Mouse (Mus musculus): Measurements from ENCODE around the gene Akr1a1. TPM values are rescaled to one million over a fixed set of nuclear protein-coding genes. Genes with fewer than 3 reads are reported as not detected.

Gene Akr1a1
- total RNA-seq, 2 experiments from 2014 or later, result 646 to 659 TPM

Other genes starting within 250 kb of the Akr1a1 start
- gene Mast2, start 187.5 kb downstream of the Akr1a1 start, total RNA-seq (2021), result 10 to 100 TPM; 34.9 to 46.4 TPM
- 10 to 100 TPM; 14.7 to 16.6 TPM for gene Ipp, start 144.1 kb downstream of the Akr1a1 start, total RNA-seq (2021)
- 10 to 100 TPM; 18.9 to 23.4 TPM for gene Tmem69, start 95.7 kb downstream of the Akr1a1 start, total RNA-seq (2021)
- 10 to 100 TPM; 72.4 to 81.2 TPM for gene Gpbp1l1, start 94.0 kb downstream of the Akr1a1 start, total RNA-seq (2021)
- 10 to 100 TPM in 1 of 2 experiments, 1 to 10 TPM in 1; 5.8 to 13.8 TPM for gene Ccdc17, start 55.0 kb downstream of the Akr1a1 start, total RNA-seq (2021)
- gene Nasp, start 23.7 kb downstream of the Akr1a1 start, total RNA-seq (2021), result 10 to 100 TPM; 46.4 to 48.1 TPM
- gene Prdx1, start 33.9 kb upstream of the Akr1a1 start, total RNA-seq (2021), result 100 to 1,000 TPM; 573 to 689 TPM
- gene Mmachc, start 56.7 kb upstream of the Akr1a1 start, total RNA-seq (2021), result 10 to 100 TPM; 32.2 to 40.4 TPM
- 10 to 100 TPM; 18.6 to 20.2 TPM for gene Ccdc163, start 56.8 kb upstream of the Akr1a1 start, total RNA-seq (2021)
- gene Tesk2, start 69.3 kb upstream of the Akr1a1 start, total RNA-seq (2021), result 1 to 10 TPM; 5.1 to 5.7 TPM
- gene Toe1, start 156.0 kb upstream of the Akr1a1 start, total RNA-seq (2021), result 10 to 100 TPM; 16.2 to 19.4 TPM
- gene Mutyh, start 156.0 kb upstream of the Akr1a1 start, total RNA-seq (2021), result 1 to 10 TPM; 4.2 to 4.7 TPM
- gene Hpdl, start 170.0 kb upstream of the Akr1a1 start, total RNA-seq (2021), result 1 to 10 TPM; 5.2 to 9.2 TPM
- gene Zswim5, start 225.7 kb upstream of the Akr1a1 start, total RNA-seq (2021), result 1 to 10 TPM; 3.0 to 3.2 TPM